ENCODE assay signal across 24 mouse cellular contexts in the genomic region with DNA sequence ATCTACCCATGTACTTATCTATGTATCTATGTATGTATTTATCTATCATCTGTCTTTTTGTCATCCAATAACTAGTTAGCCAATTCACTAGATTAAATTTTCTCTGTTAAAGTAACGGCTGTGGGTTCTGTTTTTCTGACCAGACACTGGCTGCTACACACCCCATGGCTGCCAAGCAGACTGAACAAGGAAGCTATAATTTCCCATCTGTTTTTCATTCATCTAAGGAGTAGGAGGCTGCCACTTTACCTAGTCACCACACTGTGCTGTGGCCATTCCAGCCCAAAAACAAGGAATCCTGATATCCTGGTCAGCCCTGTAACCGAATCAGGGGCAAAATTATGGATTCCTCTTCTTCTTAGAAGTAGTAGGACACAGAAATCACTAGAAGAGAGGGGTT.
"Had no signal": no experiment of that assay in that cellular context is flagged by ENCODE, and none has a peak within 500 bp of the region (broad histone marks: within the 10 kb centered on the region; RNA-seq: fewer than 3 reads in every experiment).

No protein-coding gene starts in this region.

- H3K27me3 ChIP-seq: intestine, embryonic 15.5 days; limb, embryonic 15.5 days had no signal

- H3K36me3 ChIP-seq: heart, embryonic 10.5 days; heart, embryonic 12.5 days; hindbrain, embryonic 10.5 days; hindbrain, embryonic 12.5 days; intestine, embryonic 15.5 days; limb, embryonic 13.5 days; limb, embryonic 15.5 days; liver, embryonic 12.5 days had no signal

- H3K4me2 ChIP-seq: heart, embryonic 12.5 days; hindbrain, embryonic 12.5 days; hindbrain, embryonic 14.5 days; intestine, embryonic 15.5 days; limb, embryonic 13.5 days; limb, embryonic 15.5 days; liver, embryonic 12.5 days had no signal

- ATAC-seq: hindbrain, embryonic 16.5 days; inflammation-experienced regulatory T-cells, adult 6 months; intestine, embryonic 15.5 days; intestine, postnatal 0 days; liver, embryonic 12.5 days had no signal

- H3K9ac ChIP-seq: heart, embryonic 12.5 days; hindbrain, embryonic 12.5 days; hindbrain, embryonic 14.5 days; intestine, embryonic 15.5 days; limb, embryonic 13.5 days; limb, embryonic 15.5 days; liver, embryonic 12.5 days; liver, embryonic 14.5 days had no signal

- H3K27ac ChIP-seq: heart, embryonic 10.5 days; hindbrain, embryonic 10.5 days; hindbrain, embryonic 12.5 days; hindbrain, embryonic 14.5 days; intestine, embryonic 15.5 days; limb, embryonic 13.5 days; limb, embryonic 15.5 days; liver, embryonic 12.5 days; liver, embryonic 14.5 days had no signal

- H3K9me3 ChIP-seq: heart, embryonic 10.5 days; heart, embryonic 12.5 days; hindbrain, embryonic 10.5 days; hindbrain, embryonic 12.5 days; intestine, embryonic 15.5 days; limb, embryonic 13.5 days; limb, embryonic 15.5 days; liver, embryonic 12.5 days had no signal

- H3K4me1 ChIP-seq: liver, embryonic 12.5 days had no signal

- DNase-seq: gastrocnemius, postnatal 14 days; heart, adult 18-20 months; heart, postnatal 10 days; kidney, adult 18-20 months; kidney, adult 8-10 months; kidney, postnatal 10 days; kidney, postnatal 25 days; kidney, postnatal 4 days; layer of hippocampus, adult 9-11 months; layer of hippocampus, postnatal 36 days; left cerebral cortex, postnatal 4 days had no signal

- H3K4me3 ChIP-seq: heart, embryonic 10.5 days; heart, embryonic 12.5 days; hindbrain, embryonic 10.5 days; hindbrain, embryonic 12.5 days; intestine, embryonic 15.5 days; limb, embryonic 13.5 days; limb, embryonic 15.5 days; liver, embryonic 12.5 days had no signal
